Mouse (Mus musculus): Measurements from ENCODE around the gene Prex1. TPM values are rescaled to one million over a fixed set of nuclear protein-coding genes. Genes with fewer than 3 reads are reported as not detected.

Prex1 gene
- polyA plus RNA-seq (2012; rRNA removed): 27.3 and 31.8 TPM in 2 replicates

GRCm38 (mm10) chr2:166713690-166714426 lies at the start of gene Prex1:
Gene Prex1, minus strand, starts transcription at chr2:166713832.

Other genes starting within 250 kb of the Prex1 start
- 12.9 and 13.3 TPM in 2 replicates for gene Trp53rkb, start 78.7 kb upstream of the Prex1 start, polyA plus RNA-seq (2012; rRNA removed)
- gene Arfgef2, start 91.8 kb upstream of the Prex1 start, polyA plus RNA-seq (2012; rRNA removed): 7.3 and 8.0 TPM in 2 replicates
- 70.6 and 127 TPM in 2 replicates for gene Cse1l, start 192.2 kb upstream of the Prex1 start, polyA plus RNA-seq (2012; rRNA removed)